Mouse (Mus musculus) embryonic facial prominence, embryonic 11.5 days (tissue): Measurements from ENCODE around the gene Slc6a13. TPM values are rescaled to one million over a fixed set of nuclear protein-coding genes. Genes with fewer than 3 reads are reported as not detected.

Source experiments
- microRNA-seq: library from miRNA; unstranded; fragments of <30 nt; microRNA quantifications from one replicate; pipeline ENCODE4, GENCODE M21; 2016; ENCODE audit warnings: borderline number of aligned reads
- polyA plus RNA-seq: library from polyadenylated mRNA; unstranded; fragments of >200 nt; fragmentation: Nextera tagmentation; extraction: Ambion mirVana; gene quantifications from 2 replicates; pipeline ENCODE4 v1.2.1, GENCODE M21; 2014

Slc6a13 gene
- polyA plus RNA-seq, 1 experiment from 2014 or later = 0.91 TPM

Small RNA genes within 50 kb of the gene (microRNA-seq; reads per million reads assigned to microRNA genes)
- not detected for gene Gm24855

Other genes with a start within 250 kb of the Slc6a13 start
- gene Mical3, start 169.2 kb upstream of the Slc6a13 start, polyA plus RNA-seq = 11.1 and 13.3 TPM in 2 replicates
- gene Pex26, start 116.6 kb upstream of the Slc6a13 start, polyA plus RNA-seq = 7.1 and 7.7 TPM in 2 replicates
- gene Tuba8, start 89.5 kb upstream of the Slc6a13 start, polyA plus RNA-seq = 0.45 and 0.53 TPM in 2 replicates
- gene Usp18, start 54.3 kb upstream of the Slc6a13 start, polyA plus RNA-seq = 0.66 and 1.0 TPM in 2 replicates
- gene Slc6a12, start 42.8 kb downstream of the Slc6a13 start, polyA plus RNA-seq = not detected in 2 replicates
- gene Iqsec3, start 173.5 kb downstream of the Slc6a13 start, polyA plus RNA-seq = 0.13 and 0.53 TPM in 2 replicates